Mouse (Mus musculus) spleen, postnatal 36 days (tissue): Measurements from ENCODE around the gene Guca2a.

Experiments
- DNase-seq, 2 experiments: peaks; one replicate each; pipeline ENCODE4 v3.0.0; 2022; ENCODE audit warnings: low spot score in 2 of 2, mixed read lengths in 1 of 2

The Guca2a gene

GRCm38 (mm10) chr4:119642666-119643065 lies 5.2 kb downstream of the Guca2a start:
- DNase-seq: no peak

- DNase-seq: no peak
Observed at GRCm38 (mm10) chr4:119657011-119657410, 19.5 kb downstream of the Guca2a start.

GRCm38 (mm10) chr4:119658246-119658645 lies 20.7 kb downstream of the Guca2a start:
- no peak for DNase-seq

- no peak for DNase-seq
Observed at GRCm38 (mm10) chr4:119658731-119659130, 21.2 kb downstream of the Guca2a start, which contains the start of gene Guca2b. Gene Guca2b (minus strand): TSS chr4:119658954.

- no peak for DNase-seq
Observed at GRCm38 (mm10) chr4:119660007-119660406, 22.5 kb downstream of the Guca2a start.

- no peak for DNase-seq
Observed at GRCm38 (mm10) chr4:119662151-119662550, 24.6 kb downstream of the Guca2a start.

- no peak for DNase-seq
Observed at GRCm38 (mm10) chr4:119662976-119663375, 25.5 kb downstream of the Guca2a start.

- peak; percentile 72 to 75 for DNase-seq
Observed at GRCm38 (mm10) chr4:119663409-119664095, 26.0 kb downstream of the Guca2a start.

GRCm38 (mm10) chr4:119665166-119665565 lies 27.7 kb downstream of the Guca2a start:
- DNase-seq: no peak

- DNase-seq: no peak
Observed at GRCm38 (mm10) chr4:119666116-119666515, 28.6 kb downstream of the Guca2a start.

- DNase-seq: peak; percentile 27 to 38
Observed at GRCm38 (mm10) chr4:119667454-119667853, 29.9 kb downstream of the Guca2a start.

- DNase-seq: no peak
Observed at GRCm38 (mm10) chr4:119668185-119668584, 30.7 kb downstream of the Guca2a start.

- DNase-seq: no peak
Observed at GRCm38 (mm10) chr4:119668596-119668995, 31.1 kb downstream of the Guca2a start.

- DNase-seq: peak; percentile 81 to 84
Observed at GRCm38 (mm10) chr4:119669356-119670209, 32.1 kb downstream of the Guca2a start.

- no peak for DNase-seq
Observed at GRCm38 (mm10) chr4:119670210-119670555, 32.7 kb downstream of the Guca2a start.

GRCm38 (mm10) chr4:119670736-119671135 lies 33.2 kb downstream of the Guca2a start:
- no peak for DNase-seq

GRCm38 (mm10) chr4:119671164-119671563 lies 33.7 kb downstream of the Guca2a start:
- no peak for DNase-seq

GRCm38 (mm10) chr4:119672685-119673084 lies 35.2 kb downstream of the Guca2a start:
- DNase-seq: no peak

- no peak for DNase-seq
Observed at GRCm38 (mm10) chr4:119682596-119682995, 45.1 kb downstream of the Guca2a start.

GRCm38 (mm10) chr4:119685746-119686145 lies 48.2 kb downstream of the Guca2a start:
- no peak for DNase-seq
